In the genomic region with DNA sequence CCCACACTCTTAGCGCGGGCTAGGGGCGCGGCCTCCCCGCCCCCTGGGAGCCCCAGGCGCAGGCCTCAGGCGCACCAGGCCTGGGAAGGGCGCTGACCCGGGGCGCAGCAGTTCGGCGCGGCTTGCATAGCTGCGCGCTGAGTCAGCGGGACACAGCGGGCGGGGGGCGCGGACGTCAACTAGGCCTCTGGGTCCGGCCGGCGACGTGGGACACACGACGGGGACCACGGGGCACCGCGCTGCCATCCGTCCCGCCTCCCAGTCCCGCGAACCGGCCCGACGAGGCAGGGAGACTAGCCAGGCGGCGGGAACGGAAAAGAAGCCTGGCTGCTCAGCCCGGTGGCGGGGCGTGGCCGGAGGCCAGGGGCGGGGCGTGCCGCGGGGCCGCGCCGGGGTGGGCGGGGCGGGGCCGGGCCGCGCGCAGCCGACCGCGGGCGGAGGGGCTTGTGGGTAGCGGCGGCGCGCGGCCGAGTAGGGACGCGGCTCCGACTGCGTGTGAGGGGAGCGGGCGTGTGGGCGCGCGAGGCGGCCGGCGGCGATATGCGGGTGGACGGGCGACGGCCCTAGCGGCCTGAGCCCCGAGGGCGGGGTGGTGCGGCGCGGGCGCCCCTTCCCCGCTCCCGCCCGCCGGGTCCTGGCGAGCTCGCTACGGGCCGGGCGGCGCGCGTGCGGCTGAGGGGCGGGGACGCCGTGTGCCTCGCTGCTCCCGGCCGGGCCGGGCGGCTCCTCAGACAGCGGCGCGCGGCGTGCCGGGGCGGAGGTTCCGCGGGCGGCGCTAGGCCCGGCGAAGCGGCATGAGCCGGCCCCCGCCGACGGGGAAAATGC, we compare ENCODE assay signal across 8 mouse cellular contexts. TPM values are rescaled to one million over a fixed set of nuclear protein-coding genes. Genes with fewer than 3 reads are reported as not detected.
A peak's percentile ranks its signal among the peaks of the same experiment; 100 is the strongest.
DNase-seq lines count a peak whose midpoint lies in the region; ATAC-seq and TF ChIP-seq lines count a peak whose summit lies in the region.

A gene (plus strand): TSS at position 500 of the 825 bp plus-strand sequence.

- in situ Hi-C loops in ES-E14 (cut with MboI; ENCODE audit: low sequenced_read_pairs in 2 of 2, unreplicated experiment in 2 of 2) = no loop called here

- ATAC-seq in forebrain, embryonic 15.5 days (replicated peaks) = peak; percentile 92
- peak; percentile 92 for ATAC-seq in neural tube, embryonic 14.5 days (ENCODE audit: low read depth)

- peak within 1 kb of the TSS; percentile 91 for H3K27ac ChIP-seq in ES-E14 (ENCODE audit: insufficient read depth, low read depth, low read length, poor library complexity, severe bottlenecking)
- H3K27ac ChIP-seq in forebrain, embryonic 15.5 days (replicated peaks) = peak within 1 kb of the TSS; percentile 96
- H3K27ac ChIP-seq in neural tube, embryonic 14.5 days (ENCODE audit: low read depth, low read length) = peak within 1 kb of the TSS; percentile 86
- peak within 1 kb of the TSS; percentile 100 for H3K27ac ChIP-seq in testis, adult 2 months (ENCODE audit: control insufficient read depth, insufficient read depth, low read depth, low read length)

- TF ChIP-seq POLR2A in lung, adult 2 months (IDR thresholded peaks at IDR 0.05; ENCODE audit: borderline replicate concordance, extremely low read depth, low read depth, low read length) = peak; percentile 87
- TF ChIP-seq POLR2A in testis, adult 2 months (IDR thresholded peaks at IDR 0.05; ENCODE audit: control insufficient read depth, low read depth, low read length) = peak; percentile 85

- under 1% methylated on average over 124 of the region's 130 CpGs for WGBS in forebrain, embryonic 15.5 days
- under 1% methylated on average over 98 of the region's 130 CpGs for WGBS in lung, adult 2 months
- 0% methylated on average over 29 of the region's 130 CpGs for WGBS in neural tube, embryonic 14.5 days

- DNase-seq in ES-E14 (ENCODE audit: low read depth, low spot score) = peak; percentile 72
- peak; percentile 86 for DNase-seq in cerebellum, adult 11-12 months
- DNase-seq in heart, postnatal 14 days = peak; percentile 90 to 93
- peak; percentile 64 to 85 for DNase-seq in layer of hippocampus, adult 18-20 months (ENCODE audit: low spot score in 2 of 2)
- peak; percentile 84 for DNase-seq in lung, adult 2 months

- H3K36me3 ChIP-seq in ES-E14 (ENCODE audit: control insufficient read depth, insufficient read depth, low read length, poor library complexity, severe bottlenecking) = no peaks in the 10 kb centered on the region
- H3K36me3 ChIP-seq in forebrain, embryonic 15.5 days = no peaks in the 10 kb centered on the region
- no peaks in the 10 kb centered on the region for H3K36me3 ChIP-seq in neural tube, embryonic 14.5 days (ENCODE audit: control insufficient read depth, insufficient read depth, low read length)
- H3K36me3 ChIP-seq in testis, adult 2 months (ENCODE audit: control insufficient read depth, insufficient read depth, low read length) = no peaks in the 10 kb centered on the region

- TF ChIP-seq CTCF in lung, adult 2 months (IDR thresholded peaks at IDR 0.05; ENCODE audit: insufficient read depth, low read length) = no peak
- no peak for TF ChIP-seq CTCF in testis, adult 2 months (IDR thresholded peaks at IDR 0.05; ENCODE audit: control insufficient read depth, insufficient read depth, insufficient replicate concordance, low read depth, low read length)

- H3K9ac ChIP-seq in ES-E14 (ENCODE audit: insufficient read depth, low read depth, low read length, poor library complexity, severe bottlenecking) = peak within 1 kb of the TSS; percentile 98
- H3K9ac ChIP-seq in forebrain, embryonic 15.5 days (replicated peaks) = peak within 1 kb of the TSS; percentile 91
- peak within 1 kb of the TSS; percentile 89 for H3K9ac ChIP-seq in neural tube, embryonic 14.5 days (replicated peaks; ENCODE audit: low read depth, low read length)

- H3K9me3 ChIP-seq in ES-E14 (ENCODE audit: control insufficient read depth, insufficient read depth, low read depth, low read length) = no peaks in the 10 kb centered on the region
- H3K9me3 ChIP-seq in forebrain, embryonic 15.5 days = no peaks in the 10 kb centered on the region
- no peaks in the 10 kb centered on the region for H3K9me3 ChIP-seq in neural tube, embryonic 14.5 days (ENCODE audit: control insufficient read depth, low read length)

- no peaks in the 10 kb centered on the region for H3K27me3 ChIP-seq in forebrain, embryonic 15.5 days
- H3K27me3 ChIP-seq in neural tube, embryonic 14.5 days (ENCODE audit: control insufficient read depth, insufficient read depth, low read length) = no peaks in the 10 kb centered on the region
- no peaks in the 10 kb centered on the region for H3K27me3 ChIP-seq in testis, adult 2 months (ENCODE audit: control insufficient read depth, insufficient read depth, low read length)

- intact Hi-C loops in heart, postnatal 14 days (cut with DNase I) = loop anchor here (1.0 to 5.0 kb wide), 4 partner anchors 20 to 83 kb away; no protein-coding TSS in a partner anchor

- peaks cover 3 to 20% of the 10 kb centered on the region in 2 experiments; a peak in 3 of 4 replicates for H3K4me1 ChIP-seq in ES-E14 (ENCODE audit: control insufficient read depth in 2 of 2, insufficient read depth in 2 of 2, low read length in 2 of 2, poor library complexity in 1 of 2)
- peaks cover 39% of the 10 kb centered on the region for H3K4me1 ChIP-seq in forebrain, embryonic 15.5 days
- peaks cover 21% of the 10 kb centered on the region for H3K4me1 ChIP-seq in lung, adult 2 months (ENCODE audit: control insufficient read depth, insufficient read depth, low read length)
- peaks cover 23% of the 10 kb centered on the region for H3K4me1 ChIP-seq in neural tube, embryonic 14.5 days (ENCODE audit: control insufficient read depth, insufficient read depth, low read length)
- peaks cover 12% of the 10 kb centered on the region for H3K4me1 ChIP-seq in testis, adult 2 months (ENCODE audit: control insufficient read depth, insufficient read depth, low read length)

- H3K4me3 ChIP-seq in ES-E14 (ENCODE audit: insufficient read depth in 1 of 2, low read depth in 1 of 2, low read length in 2 of 2, poor library complexity in 1 of 2, severe bottlenecking in 1 of 2) = peak within 1 kb of the TSS; percentile 92 to 95
- peak within 1 kb of the TSS; percentile 76 for H3K4me3 ChIP-seq in forebrain, embryonic 15.5 days
- peak within 1 kb of the TSS; percentile 99 for H3K4me3 ChIP-seq in lung, adult 2 months (replicated peaks; ENCODE audit: extremely low read depth, low read depth, low read length)
- peak within 1 kb of the TSS; percentile 82 for H3K4me3 ChIP-seq in neural tube, embryonic 14.5 days (ENCODE audit: low read depth, low read length)
- peak within 1 kb of the TSS; percentile 99 for H3K4me3 ChIP-seq in testis, adult 2 months (ENCODE audit: control insufficient read depth, low read depth, low read length)

- H3K4me2 ChIP-seq in forebrain, embryonic 15.5 days (replicated peaks) = peak within 1 kb of the TSS; percentile 84
- peak within 1 kb of the TSS; percentile 94 for H3K4me2 ChIP-seq in neural tube, embryonic 14.5 days (ENCODE audit: low read depth, low read length)

TF ChIP-seq in ES-E14, 5 proteins besides CTCF, POLR2A, EP300 and RAD21:
- peak; percentile 86 for TF ChIP-seq MAFK (IDR thresholded peaks at IDR 0.05; ENCODE audit: insufficient read depth, low read depth, low read length)
- no peak for TF ChIP-seq ZC3H11A (IDR thresholded peaks at IDR 0.05; ENCODE audit: borderline replicate concordance, low read depth, low read length)
- no peak for TF ChIP-seq ZNF384 (IDR thresholded peaks at IDR 0.05; ENCODE audit: low read depth, low read length)
- TF ChIP-seq HCFC1 (IDR thresholded peaks at IDR 0.05; ENCODE audit: borderline replicate concordance, insufficient read depth, low read length) = peak; percentile 27; the same call in 1 of the 2 replicates
TF ChIP-seq in ES-E14: peak in this region for 2.

RNA-seq across cellular contexts. Expression of the gene that starts here (rescaled TPM):
- 37.3 and 44.5 TPM in 2 replicates for total RNA-seq in ES-E14 (2012; rRNA removed)
- polyA plus RNA-seq in forebrain, embryonic 15.5 days (2015; fragmentation: Nextera tagmentation; extraction: Ambion mirVana) = 15.1 and 16.9 TPM in 2 replicates
- total RNA-seq in heart, postnatal 14 days (2021) = 10 to 100 TPM; 83.6 to 87.4 TPM
- total RNA-seq in layer of hippocampus, adult 18-20 months (2021) = 100 to 1,000 TPM; 129 to 140 TPM
- 6.5 and 11.4 TPM in 2 replicates for polyA plus RNA-seq in lung, adult 2 months (2012; rRNA removed)
- polyA plus RNA-seq in neural tube, embryonic 14.5 days (2014; fragmentation: Nextera tagmentation; extraction: Ambion mirVana) = 17.9 and 20.3 TPM in 2 replicates
- polyA plus RNA-seq in testis, adult 2 months (2012; rRNA removed) = 2.1 and 2.9 TPM in 2 replicates

Comparison
In these comparisons a context has a peak if more than half of its experiments do, and no peak if none do; other contexts are left out.
1. Peak in every context shown above with its lines: DNase-seq, ATAC-seq, H3K4me3 ChIP-seq and H3K27ac ChIP-seq.